Mouse (Mus musculus): ENCODE results near the gene Bst1. TPM values are rescaled to one million over a fixed set of nuclear protein-coding genes. Genes with fewer than 3 reads are reported as not detected.
A peak's percentile ranks its signal among the peaks of the same experiment; 100 is the strongest.

Bst1 gene
- total RNA-seq (2022), result not detected

DNA sequence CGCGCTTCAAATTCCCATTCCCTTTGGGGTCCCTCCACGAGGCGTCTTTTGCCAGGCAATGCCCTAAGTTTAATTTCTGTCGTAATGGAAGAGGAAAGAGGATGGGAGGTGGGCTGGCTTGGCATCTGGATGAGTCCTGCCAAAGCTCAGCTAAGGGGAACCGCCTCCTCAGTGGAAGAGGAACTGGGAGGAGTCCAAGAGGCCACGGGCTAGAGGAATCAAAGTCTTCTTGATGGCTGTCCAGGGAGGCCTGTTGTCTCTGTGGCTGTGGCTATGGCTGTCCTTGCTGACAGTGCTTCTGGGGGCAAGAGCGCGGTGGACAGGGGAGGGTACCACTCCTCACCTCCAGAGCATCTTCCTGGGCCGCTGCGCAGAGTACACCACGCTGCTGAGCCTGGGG is at the start of gene Bst1:
Gene Bst1 (plus strand): TSS at position 191 of the 400 bp plus-strand sequence.
- no peak for DNase-seq (ENCODE audit: low spot score in 2 of 2)

DNA sequence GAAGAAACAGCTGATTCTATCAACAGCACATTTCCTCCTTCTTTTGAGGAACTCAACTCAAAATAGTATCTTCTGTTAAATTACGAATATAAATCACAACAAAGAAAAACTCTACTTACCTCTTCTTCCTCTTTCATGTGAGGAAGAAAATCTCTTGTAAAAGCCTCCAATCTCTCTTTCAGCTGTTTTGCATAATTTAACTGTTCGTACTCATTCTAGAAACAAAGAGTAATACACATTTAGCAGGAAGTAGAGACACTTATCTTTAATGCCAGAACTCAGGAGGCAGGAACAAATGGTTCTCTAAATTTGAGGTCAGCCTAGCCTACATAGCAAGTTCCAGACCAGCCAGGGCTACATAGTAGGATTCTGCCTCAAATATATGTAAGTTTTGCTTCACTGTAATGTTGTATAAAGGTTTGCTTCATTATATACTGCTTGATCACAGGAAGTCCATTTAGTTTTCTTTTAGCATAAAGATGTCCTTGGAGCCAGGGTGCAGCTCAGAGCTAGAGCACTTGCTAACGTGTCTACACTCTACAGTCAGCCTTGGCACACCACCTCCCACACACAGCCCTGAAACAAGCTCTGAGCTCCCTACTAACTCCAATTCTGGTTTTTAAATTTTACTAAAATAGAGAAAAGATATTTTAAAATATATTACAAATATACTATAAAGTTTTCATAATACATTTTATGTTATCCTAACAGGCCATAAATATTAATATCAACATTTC is 47.9 kb upstream of the Bst1 start:
- DNase-seq (ENCODE audit: low spot score in 2 of 2), result no peak

DNA sequence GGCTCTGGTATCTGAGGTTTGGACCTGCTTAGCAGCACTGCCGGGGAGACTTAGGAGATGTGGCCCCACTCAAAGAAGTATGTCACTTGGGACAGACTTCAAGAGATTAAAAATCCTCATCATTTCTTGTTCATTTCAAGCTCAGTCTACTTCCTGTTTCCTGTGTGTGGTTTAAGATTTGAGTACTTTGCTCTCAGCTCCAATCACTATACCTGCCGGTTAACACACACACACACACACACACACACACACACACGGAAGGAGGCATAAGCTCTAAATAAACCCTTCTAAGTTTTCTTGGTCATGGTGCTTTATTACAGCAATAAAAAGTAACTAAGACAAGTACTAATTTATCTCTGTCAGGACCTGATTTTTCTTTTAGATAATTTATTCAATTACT is 47.1 kb upstream of the Bst1 start:
- DNase-seq (ENCODE audit: low spot score in 2 of 2), result no peak

DNA sequence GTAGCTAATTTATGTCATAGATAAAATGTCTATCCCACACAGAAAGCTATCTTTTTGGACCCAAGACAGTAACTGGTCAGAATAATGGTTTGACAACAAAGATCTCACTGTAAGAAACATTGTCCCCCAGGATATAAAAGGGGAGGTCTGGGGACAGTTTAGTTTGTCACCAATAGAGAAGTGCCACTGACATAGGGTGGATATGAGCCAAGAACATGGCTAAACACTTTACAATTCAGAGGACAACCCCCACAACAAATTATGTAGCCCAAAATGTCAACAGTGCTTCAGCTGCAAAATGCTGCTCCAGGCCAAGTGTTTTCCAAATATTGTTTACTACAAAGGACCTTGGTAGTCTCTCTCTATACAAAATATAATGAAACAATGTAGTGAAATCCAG is 42.3 kb upstream of the Bst1 start:
- no peak for DNase-seq (ENCODE audit: low spot score in 2 of 2)

DNA sequence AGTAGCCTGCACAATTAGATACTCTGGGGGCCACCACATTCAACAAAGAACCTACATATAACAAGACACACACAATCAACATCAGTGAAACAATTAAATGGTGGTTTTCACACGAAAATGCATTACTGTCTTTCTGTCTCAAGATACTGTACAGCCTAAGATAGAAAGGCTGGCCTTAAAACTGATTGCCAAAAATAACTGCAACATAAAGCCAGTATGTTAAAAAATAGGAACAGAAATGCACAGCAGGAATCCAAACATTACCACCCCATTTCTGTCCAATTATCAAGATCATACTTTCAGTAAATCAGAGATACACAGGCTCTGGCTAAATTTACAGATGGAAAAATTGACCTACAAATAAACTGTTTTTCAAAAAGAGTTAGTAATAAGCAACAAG is 41.7 kb upstream of the Bst1 start:
- DNase-seq (ENCODE audit: low spot score in 2 of 2), result no peak

- no peak for DNase-seq (ENCODE audit: low spot score in 2 of 2)
Measured at GRCm38 (mm10) chr5:43778583-43778982, 40.1 kb upstream of the Bst1 start.

DNA sequence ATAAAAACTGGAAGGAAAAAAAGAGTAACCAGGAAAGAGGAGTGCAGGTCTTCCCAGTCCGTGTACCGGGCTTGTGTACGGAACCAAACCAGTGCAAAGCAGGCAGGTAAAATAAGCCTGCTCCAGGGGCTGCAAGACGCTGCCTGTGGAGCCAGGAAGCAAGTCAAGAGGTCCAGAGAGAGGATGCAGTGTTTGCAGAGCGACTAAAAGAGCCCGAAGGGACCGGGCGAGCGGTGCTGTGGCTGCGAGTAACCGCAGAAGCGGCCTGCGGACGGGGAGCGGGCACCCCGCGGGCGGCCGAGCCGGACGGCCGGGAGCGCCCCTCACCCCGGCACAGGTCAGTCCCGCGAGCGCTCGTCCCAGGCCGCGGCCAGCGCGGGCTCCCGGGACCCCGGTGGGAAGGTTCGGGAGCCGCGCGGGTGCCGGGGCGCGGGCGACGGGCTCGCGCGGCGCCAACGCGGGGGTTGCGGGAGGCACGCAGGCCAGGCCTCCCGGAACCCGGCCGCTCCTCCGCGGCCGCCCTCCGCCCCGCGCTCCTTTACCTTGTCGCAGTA is 37.2 kb upstream of the Bst1 start:
- DNase-seq (ENCODE audit: low spot score in 2 of 2), result peak; percentile 10 to 16

DNA sequence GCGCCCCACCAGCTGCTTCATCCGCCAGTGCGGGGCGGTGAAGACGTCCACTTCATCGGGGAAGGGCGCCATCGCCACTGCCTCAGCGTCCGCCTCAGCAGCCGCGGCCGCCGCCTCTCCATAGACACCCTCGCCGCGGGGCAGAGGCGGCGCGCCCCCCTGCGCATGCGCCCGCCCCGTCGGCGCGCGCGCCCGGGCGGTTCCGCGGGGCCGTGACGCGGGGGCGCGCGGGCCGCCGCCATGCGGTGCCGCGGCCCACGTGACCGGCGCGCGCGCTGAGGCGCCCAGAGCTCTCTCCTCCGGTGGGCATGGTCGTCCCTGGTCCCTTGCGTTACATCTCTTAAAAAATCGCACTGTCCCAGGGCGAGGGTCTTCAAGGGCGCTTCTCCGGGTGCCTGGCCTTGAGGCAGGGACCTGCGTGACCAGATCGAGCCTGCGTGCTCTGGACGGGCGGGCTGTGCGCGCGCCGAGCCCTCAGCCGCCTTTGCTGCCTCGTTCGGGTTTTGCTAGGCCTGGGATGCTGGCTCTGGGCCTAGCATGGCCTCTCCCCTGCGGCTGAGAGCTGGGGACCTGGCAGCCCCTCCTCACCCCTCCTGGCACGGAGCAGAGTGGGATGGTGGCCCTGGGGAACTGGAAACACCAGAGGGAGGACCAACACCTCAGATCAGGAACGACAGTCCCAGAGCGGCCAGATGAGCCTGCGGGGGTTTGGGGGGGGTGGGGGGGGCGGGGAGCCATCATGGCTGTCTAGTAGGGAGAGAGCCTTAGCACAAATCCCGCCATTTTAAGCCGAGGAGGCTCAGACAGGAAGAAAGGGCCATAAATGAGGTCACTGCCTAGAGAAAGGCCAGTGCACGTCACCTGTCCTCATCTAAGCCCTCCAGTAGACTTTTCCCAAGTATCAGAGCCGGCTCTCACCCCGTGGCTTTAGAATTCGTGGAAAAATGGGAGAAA is 36.4 kb upstream of the Bst1 start:
- DNase-seq (ENCODE audit: low spot score in 2 of 2), result peak; percentile 52 to 70

DNA sequence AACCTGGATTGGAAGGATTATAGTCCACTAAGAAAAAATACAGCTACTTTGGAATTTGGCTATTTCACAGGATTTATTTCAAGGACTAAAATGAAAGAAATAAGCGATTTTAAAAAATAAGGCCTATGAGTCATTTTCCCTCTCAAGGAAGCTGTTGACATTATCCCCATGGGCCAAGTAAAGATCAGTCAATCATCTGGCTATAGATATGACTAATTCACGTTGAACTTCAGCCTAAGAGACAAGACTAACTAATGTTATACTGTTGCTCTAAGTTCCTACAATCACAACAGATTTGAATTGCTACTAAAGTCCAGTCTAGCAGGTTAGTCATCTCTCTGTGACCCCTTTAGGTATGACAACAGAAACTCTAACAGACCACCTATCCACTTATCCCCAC is 34.7 kb upstream of the Bst1 start:
- DNase-seq (ENCODE audit: low spot score in 2 of 2), result no peak

DNA sequence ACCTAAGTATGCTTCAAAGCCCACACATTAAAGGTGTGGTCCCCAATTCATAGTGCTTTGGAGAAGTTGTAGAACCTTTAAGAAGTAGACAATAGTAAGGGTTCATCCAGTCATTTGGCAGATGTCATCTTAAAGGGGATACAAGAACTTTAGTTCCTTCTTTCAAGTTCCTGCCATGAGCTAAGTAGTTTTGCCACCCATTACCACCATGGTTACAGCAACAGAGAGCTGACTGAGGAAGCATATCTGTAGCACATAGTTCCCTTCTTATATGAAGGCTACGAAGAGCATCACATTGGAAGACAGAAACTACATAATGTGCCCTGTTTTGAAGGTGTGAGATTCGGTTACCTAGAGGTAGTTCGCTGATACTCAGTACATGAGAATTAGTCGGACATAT is 32.1 kb upstream of the Bst1 start:
- no peak for DNase-seq (ENCODE audit: low spot score in 2 of 2)

DNA sequence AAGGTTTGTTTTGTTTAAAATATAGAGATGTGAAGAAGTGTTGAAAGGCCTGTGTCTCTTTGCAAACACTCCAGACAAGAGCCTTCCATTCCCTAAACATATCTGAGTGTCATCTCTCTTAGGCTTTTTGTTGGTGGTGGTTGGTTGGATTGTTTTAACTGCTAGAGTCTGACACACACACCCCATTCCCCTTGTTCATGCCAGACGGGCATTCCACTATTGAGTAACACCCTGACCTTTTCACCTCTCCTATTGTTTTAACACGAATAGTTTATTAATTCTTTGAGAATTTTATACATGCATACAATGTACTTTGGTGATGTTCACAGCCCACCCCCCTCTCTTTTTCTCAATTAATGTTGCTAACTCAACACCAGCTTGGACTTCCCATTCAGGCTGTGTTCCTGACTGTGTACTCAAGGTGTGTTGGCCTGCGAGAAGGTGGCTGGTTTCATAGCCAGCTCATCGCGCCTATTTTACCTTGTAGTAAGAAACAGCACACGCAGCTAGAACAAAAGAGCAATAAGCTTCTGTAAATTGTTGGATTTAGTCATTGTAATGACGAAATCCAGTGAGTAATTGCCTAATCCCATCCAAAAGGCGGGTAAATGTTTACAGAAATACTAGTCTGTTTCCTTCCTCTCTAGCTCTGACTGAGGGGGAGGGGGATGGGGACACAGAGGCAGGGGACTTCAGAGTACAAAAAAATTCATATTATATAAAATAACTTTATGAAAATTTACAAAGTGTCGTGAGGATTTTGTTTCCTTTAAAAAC is 30.5 kb upstream of the Bst1 start:
- DNase-seq (ENCODE audit: low spot score in 2 of 2), result no peak

DNA sequence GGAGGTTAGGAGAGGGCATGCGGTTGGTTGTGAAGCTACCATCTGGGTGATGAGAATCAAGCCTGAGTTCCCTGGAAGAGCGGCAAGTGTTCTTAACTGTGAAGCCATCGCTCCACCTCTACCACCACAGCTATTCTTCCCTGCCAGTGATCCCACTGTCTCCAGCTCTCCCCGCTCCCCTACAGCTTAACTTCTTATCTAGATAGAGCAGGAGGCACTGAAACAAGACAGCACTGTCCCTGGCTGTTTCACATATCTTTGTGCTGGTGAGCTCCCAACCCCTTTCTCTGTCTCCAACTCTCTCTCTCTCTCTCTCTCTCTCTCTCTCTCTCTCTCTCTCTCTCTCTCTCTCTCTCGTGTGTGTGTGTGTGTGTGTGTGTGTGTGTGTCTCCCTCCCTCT is 26.3 kb upstream of the Bst1 start:
- DNase-seq (ENCODE audit: low spot score in 2 of 2), result no peak

DNA sequence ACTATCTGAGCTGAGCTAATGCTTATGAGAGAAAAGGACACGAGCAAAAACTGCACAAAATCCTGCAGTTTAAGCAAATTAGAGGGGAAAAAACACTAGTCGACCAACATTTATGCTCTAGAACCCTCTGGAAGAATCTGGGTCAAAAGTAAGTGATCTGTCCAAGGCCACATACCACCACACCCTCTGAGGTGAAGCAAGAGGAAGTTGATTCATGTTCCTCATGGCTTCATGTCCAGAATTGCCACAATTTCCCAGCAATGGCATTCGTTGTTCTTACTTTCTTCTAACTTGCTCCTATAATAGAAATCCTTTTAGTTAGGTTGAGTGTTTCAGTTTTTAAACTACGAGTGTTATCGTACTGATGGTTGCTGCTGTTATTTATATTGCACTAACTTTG is 19.2 kb upstream of the Bst1 start:
- DNase-seq (ENCODE audit: low spot score in 2 of 2), result no peak

- DNase-seq (ENCODE audit: low spot score in 2 of 2), result no peak
Measured at GRCm38 (mm10) chr5:43800700-43801099, 18.0 kb upstream of the Bst1 start.

DNA sequence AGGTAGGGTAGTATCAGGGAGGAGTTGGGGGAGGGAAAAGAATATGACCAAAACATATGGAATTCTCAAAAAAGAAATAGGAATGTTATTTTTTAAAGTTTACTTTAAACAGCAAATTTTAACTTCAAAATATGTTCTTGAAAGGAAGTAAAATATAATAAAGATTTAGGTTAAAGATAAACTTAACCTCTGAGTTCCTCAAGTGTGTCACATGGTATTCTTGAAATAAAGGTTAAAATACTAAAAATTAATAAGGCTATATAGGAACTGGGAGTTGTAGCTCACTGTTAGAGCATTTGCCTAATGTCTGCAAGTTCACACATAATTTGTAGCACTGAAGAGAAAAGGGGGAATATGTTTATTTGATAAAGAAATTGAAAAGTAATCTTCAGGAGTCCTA is 17.4 kb upstream of the Bst1 start:
- DNase-seq (ENCODE audit: low spot score in 2 of 2), result no peak

GRCm38 (mm10) chr5:43801798-43802197 is 16.9 kb upstream of the Bst1 start:
- DNase-seq (ENCODE audit: low spot score in 2 of 2), result no peak

DNA sequence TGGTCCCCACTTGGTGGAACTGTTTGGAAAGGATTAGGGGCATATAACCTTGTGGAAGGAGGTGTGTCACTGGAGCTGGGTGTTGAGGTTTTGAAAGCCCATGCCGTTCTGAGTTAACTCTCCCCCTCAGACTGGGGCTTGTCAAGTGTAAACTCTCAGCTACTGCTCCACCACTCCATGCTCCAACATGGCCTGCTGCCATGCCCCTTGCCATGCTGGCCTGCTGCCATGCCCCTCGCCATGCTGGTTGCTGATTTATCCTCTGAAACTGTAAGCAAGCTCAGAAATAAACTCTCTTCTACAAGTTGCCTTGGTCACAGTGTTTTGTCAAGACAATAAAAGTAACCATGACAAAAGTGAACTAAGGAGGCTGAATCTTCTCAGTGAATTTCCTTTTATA is 13.3 kb upstream of the Bst1 start:
- DNase-seq (ENCODE audit: low spot score in 2 of 2), result no peak

GRCm38 (mm10) chr5:43806340-43806739 is 12.3 kb upstream of the Bst1 start:
- no peak for DNase-seq (ENCODE audit: low spot score in 2 of 2)

GRCm38 (mm10) chr5:43806914-43807313 is 11.8 kb upstream of the Bst1 start:
- no peak for DNase-seq (ENCODE audit: low spot score in 2 of 2)

GRCm38 (mm10) chr5:43807744-43808696 is 10.7 kb upstream of the Bst1 start:
- DNase-seq (ENCODE audit: low spot score in 2 of 2), result peak; percentile 17 to 32
